Mouse (Mus musculus) bone marrow, adult 2 months (tissue): ENCODE data around the gene Mrnip. TPM values are rescaled to one million over a fixed set of nuclear protein-coding genes. Genes with fewer than 3 reads are reported as not detected.

Experiments
- H3K27ac ChIP-seq: fragments of 200-500 bp; 2 replicates; pipeline ENCODE4 v1.5.1; 2012; ENCODE audit warnings: low read depth, mild to moderate bottlenecking, control low read depth, inconsistent platforms, low read length; ENCODE audit not compliant: control insufficient read depth, poor library complexity, insufficient read depth
- H3K4me1 ChIP-seq: fragments of 200-500 bp; 2 replicates; pipeline ENCODE4 v1.6.1; 2011; ENCODE audit warnings: low read length; ENCODE audit not compliant: control insufficient read depth, insufficient read depth
- H3K4me3 ChIP-seq: fragments of 200-500 bp; replicated peaks from 2 replicates; pipeline ENCODE3; 2011; ENCODE audit warnings: mild to moderate bottlenecking, low read depth, low read length, control low read depth; ENCODE audit not compliant: control insufficient read depth
- CTCF ChIP-seq: fragments of 200-500 bp; IDR thresholded peaks from 2 replicates; pipeline ENCODE4 v1.5.1; 2011; ENCODE audit warnings: low read length, control low read depth; ENCODE audit not compliant: control insufficient read depth, insufficient read depth
- POLR2A ChIP-seq: fragments of 200-500 bp; IDR thresholded peaks from 2 replicates; pipeline ENCODE4 v1.6.1; 2011; ENCODE audit warnings: low read depth, mild to moderate bottlenecking, control low read depth, low read length, borderline replicate concordance; ENCODE audit not compliant: control insufficient read depth
- WGBS: fragments of 180-500 bp; shearing (Covaris S2); methylation state at CpG from one replicate; pipeline ENCODE4 v1.1.7; 2018; 5-methylcytosine and 5-hydroxymethylcytosine counted together
- polyA plus RNA-seq: library from polyadenylated mRNA; stranded (reverse); fragments of >200 nt; gene quantifications from 2 replicates; pipeline ENCODE4 v1.2.4, GENCODE M21; 2011; ENCODE audit warnings: low replicate concordance; ENCODE audit not compliant: missing spikeins, insufficient read depth, insufficient read length

The Mrnip gene
- polyA plus RNA-seq, 1 experiment: 6.2 TPM

DNA sequence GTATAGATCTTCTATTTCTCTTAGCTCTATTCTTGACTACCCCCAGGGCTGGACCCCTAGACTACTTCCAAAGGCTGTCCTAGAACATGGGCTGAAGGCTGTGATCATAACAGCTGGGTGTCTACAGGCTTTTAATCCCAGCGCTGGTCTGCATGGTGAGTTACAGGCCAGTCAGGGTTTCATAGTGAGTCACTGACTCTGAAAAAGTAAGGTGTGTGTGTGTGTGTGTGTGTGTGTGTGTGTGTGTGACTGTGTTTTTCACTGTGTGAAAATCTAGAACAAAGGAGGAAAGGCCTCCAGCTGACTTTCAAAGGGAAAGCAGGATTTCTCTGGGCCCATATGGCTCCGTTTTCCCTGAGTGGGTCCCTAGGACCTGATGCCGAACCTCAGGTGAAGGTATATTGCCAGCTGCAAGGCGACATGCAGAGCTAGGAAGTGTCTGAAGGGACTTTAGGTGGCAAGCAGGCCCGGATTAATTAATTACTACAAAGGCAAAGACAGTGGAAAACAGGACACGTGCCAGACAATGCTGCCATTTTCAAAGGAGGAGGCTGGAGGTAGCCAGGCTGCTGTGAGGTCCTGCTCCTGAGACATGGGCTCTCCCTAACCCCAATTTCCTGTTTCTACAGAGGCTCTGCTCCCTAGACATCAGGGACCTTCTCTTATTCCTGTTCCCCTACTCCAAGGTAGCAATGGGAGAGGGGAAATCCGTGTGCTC lies 48.5 kb downstream of the Mrnip start:
- Histone ChIP-seq H3K4me1 (peaks cover 12% of the 10 kb centered on the region), H3K4me3 (no peak overlapping the region)

DNA sequence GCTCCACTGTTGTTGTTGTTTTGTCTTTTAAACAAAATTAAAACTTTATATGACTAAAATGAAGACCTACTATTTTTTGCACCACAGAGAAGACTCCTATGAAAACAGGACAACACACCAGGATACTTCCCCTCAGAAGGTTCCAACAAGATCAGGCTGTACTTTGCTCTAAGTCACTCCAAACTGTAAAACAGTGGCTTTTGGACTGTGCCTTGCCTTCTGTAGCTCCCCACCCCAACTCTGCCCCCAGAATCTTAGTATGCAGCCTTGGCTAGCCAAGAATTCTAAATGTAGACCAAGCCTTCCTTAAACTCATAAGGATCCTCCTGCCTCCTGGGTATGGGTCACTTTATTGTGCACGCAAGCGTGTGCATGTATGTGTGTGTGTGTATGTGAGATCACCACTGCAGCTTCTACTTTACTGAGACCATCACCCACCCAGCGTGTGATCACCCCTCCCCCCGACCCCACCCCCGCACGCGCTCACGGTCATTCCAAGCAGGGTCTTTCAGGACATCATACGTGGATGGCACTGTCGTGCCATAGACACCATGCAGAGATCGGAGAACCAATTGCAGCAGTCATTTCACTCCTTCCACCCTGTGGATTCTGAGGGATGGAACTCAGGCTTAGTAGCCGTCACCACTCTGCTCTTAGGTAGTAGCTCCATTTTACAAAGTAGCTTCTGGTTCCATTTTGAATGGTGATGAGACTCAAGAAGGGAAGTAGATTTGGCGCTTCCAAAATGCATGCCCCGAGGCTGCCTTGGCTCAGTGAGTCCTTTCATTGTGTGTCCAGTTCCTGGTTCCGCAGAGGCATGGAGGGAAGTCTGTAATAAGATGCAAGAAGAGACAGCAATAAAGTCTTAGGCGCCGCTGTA lies 49.8 kb downstream of the Mrnip start:
- Histone ChIP-seq H3K4me1 (peaks cover 15% of the 10 kb centered on the region), H3K27ac (peak overlapping the region; percentile 92), H3K4me3 (peak overlapping the region; percentile 90)
- TF ChIP-seq POLR2A (no peak), CTCF (no peak)
- WGBS: 2% methylated on average over 17 of the region's 17 CpGs

More for the DNA sequence above, 48.5 kb downstream of the Mrnip start:
- WGBS: 63% methylated on average over 7 of the region's 7 CpGs
- no peak overlapping the region for H3K27ac ChIP-seq
- TF ChIP-seq POLR2A (no peak), CTCF (no peak)

DNA sequence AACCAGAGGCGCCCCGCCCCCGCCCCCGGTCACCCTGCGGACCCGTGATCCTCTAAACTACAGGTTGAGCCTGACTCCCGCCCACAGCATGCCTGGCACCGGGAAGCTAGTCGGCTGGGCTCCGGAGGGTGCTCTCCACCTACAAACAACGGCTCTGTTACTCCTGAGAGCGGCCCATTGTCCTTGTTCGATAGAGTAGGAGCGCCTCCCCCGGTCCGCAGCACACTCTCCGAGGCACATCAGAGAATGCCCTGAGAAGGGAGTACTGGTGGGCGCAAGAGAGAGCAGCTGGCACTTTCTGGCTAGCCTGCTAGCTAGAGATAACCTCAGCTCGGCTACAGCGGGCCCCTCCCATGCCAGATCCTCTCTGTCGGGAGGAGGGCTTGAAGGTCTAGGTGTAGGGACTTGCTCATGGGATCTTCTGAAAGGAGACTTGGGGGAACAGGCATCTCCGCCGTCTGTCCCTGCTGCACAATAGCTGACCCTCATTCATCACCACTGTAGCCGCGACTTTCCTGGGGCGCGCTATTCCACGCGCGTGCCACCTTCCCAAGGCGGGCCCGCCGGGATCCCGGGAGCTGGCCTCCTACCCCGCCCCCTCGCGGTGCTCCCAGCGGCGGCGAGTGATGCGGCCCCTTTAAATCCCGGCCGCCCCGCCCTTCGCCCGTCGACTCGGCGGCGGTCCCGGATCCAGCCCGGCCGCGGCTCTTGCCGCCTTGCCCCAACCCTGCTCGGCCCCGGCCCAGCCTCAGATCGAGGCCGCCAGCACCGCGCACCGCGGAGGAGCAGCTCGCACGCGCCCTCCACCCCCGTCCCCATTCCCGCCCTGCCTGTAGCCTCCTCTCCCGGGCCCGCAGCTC lies 50.7 kb downstream of the Mrnip start:
- peaks cover 17% of the 10 kb centered on the region for H3K4me1 ChIP-seq
- peak overlapping the region; percentile 92 for H3K27ac ChIP-seq
- under 1% methylated on average over 70 of the region's 70 CpGs for WGBS
- TF ChIP-seq POLR2A (peak; percentile 78), CTCF (0 out of 2 replicates have a peak, but pooled peaks have one; percentile 28)
- H3K4me3 ChIP-seq: peak overlapping the region; percentile 90

GRCm38 (mm10) chr11:50225611-50226378 lies 51.6 kb downstream of the Mrnip start:
- H3K4me1 ChIP-seq: peaks cover 17% of the 10 kb centered on the region
- TF ChIP-seq CTCF (no peak), POLR2A (no peak)
- H3K27ac ChIP-seq: peak overlapping the region; percentile 92
- WGBS: under 1% methylated on average over 34 of the region's 34 CpGs
- H3K4me3 ChIP-seq: peak overlapping the region; percentile 90

- H3K4me3 ChIP-seq: peak overlapping the region; percentile 90
- 13% methylated on average over 2 of the region's 2 CpGs for WGBS
- peaks cover 17% of the 10 kb centered on the region for H3K4me1 ChIP-seq
- H3K27ac ChIP-seq: peak overlapping the region; percentile 92
- TF ChIP-seq POLR2A (no peak), CTCF (no peak)
Measured at GRCm38 (mm10) chr11:50226406-50226805, 52.2 kb downstream of the Mrnip start.

- 30% methylated on average over 3 of the region's 3 CpGs for WGBS
- H3K4me1 ChIP-seq: peaks cover 17% of the 10 kb centered on the region
- TF ChIP-seq CTCF (no peak), POLR2A (no peak)
- H3K27ac ChIP-seq: no peak overlapping the region; the same call in 1 of the 2 replicates
- H3K4me3 ChIP-seq: no peak overlapping the region
Measured at GRCm38 (mm10) chr11:50227226-50227625, 53.0 kb downstream of the Mrnip start.

DNA sequence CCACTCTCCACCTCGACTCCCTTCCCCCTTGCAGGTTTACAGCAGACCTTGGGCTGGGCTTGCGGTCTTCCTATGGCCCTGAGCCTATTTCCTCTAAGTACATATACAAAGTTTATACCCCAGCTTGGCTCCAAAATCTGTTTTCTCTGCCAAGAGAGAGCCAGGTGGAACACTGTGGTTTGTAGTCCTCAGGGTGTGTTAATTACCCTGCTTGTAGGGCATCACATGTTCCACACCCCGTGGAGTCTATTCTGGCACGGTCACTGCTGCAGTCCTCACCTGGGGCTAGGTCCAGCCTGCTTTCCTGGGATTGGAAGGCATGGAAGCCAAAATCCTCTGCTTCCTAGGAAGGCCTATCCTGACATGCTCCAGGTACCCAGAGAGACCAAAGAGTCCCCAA lies 53.5 kb downstream of the Mrnip start:
- TF ChIP-seq CTCF (no peak), POLR2A (no peak)
- Histone ChIP-seq H3K4me3 (no peak overlapping the region), H3K4me1 (peaks cover 17% of the 10 kb centered on the region), H3K27ac (no peak overlapping the region)
- WGBS: 75% methylated on average over 4 of the region's 4 CpGs
